Mouse (Mus musculus): ENCODE measurements at regions not wholly inside any gene's neighbourhood (a gene's known extent, or its start where the extent isn't known, plus 50 kb on each side); places are given as distances from the start of the nearest gene placed in this dataset.

DNA sequence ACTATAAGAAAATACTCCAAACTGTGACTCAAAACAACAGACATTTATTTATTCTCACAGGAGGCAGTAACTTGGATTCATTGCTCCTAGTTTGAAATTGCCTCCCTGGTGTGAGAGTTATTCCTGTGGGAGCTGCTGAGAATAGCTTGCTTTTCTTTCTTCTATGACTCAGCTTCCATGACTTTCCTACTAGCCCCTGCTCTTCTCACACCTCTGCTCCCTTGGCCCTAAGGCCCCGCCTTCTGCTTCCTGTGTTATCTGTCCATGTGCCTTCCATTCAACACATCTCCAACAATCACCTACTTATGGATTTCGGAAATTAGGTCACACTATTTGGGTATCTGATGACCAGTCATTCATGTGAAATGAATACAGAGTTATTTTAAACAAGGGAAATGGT, 865.6 kb downstream of the Jrkl start:
- ATAC-seq = no peak
- Histone ChIP-seq H3K4me3 (ENCODE audit: low read length) (no peak overlapping the region), H3K9ac (ENCODE audit: low read depth, low read length) (no peak overlapping the region), H3K4me1 (ENCODE audit: control insufficient read depth, insufficient read depth, low read depth, low read length) (no peaks in the 10 kb centered on the region), H3K4me2 (ENCODE audit: low read length) (no peak overlapping the region), H3K27ac (ENCODE audit: low read depth, low read length) (no peak overlapping the region), H3K27me3 (replicated peaks; ENCODE audit: control insufficient read depth, insufficient read depth, low read length) (no peaks in the 10 kb centered on the region), H3K9me3 (ENCODE audit: control insufficient read depth, low read length) (no peaks in the 10 kb centered on the region), H3K36me3 (ENCODE audit: control insufficient read depth, insufficient read depth, low read length) (no peaks in the 10 kb centered on the region)
- WGBS = 77% methylated on average over 2 of the region's 2 CpGs

GRCm38 (mm10) chr9:12344296-12344695, 901.3 kb downstream of the Jrkl start:
- H3K9ac ChIP-seq (ENCODE audit: low read depth, low read length) = no peak overlapping the region
- H3K4me1 ChIP-seq (ENCODE audit: control insufficient read depth, insufficient read depth, low read depth, low read length) = no peaks in the 10 kb centered on the region
- no peak overlapping the region for H3K27ac ChIP-seq (ENCODE audit: low read depth, low read length)
- no peaks in the 10 kb centered on the region for H3K36me3 ChIP-seq (ENCODE audit: control insufficient read depth, insufficient read depth, low read length)
- H3K4me2 ChIP-seq (ENCODE audit: low read length) = no peak overlapping the region
- 77% methylated on average over 2 of the region's 2 CpGs for WGBS
- H3K4me3 ChIP-seq (ENCODE audit: low read length) = no peak overlapping the region
- no peaks in the 10 kb centered on the region for H3K27me3 ChIP-seq (replicated peaks; ENCODE audit: control insufficient read depth, insufficient read depth, low read length)
- no peaks in the 10 kb centered on the region for H3K9me3 ChIP-seq (ENCODE audit: control insufficient read depth, low read length)
- no peak for ATAC-seq

- ATAC-seq = no peak
- Histone ChIP-seq H3K9me3 (ENCODE audit: control insufficient read depth, low read length) (no peaks in the 10 kb centered on the region), H3K9ac (ENCODE audit: low read depth, low read length) (no peak overlapping the region), H3K27me3 (replicated peaks; ENCODE audit: control insufficient read depth, insufficient read depth, low read length) (no peaks in the 10 kb centered on the region), H3K4me1 (ENCODE audit: control insufficient read depth, insufficient read depth, low read depth, low read length) (no peaks in the 10 kb centered on the region), H3K36me3 (ENCODE audit: control insufficient read depth, insufficient read depth, low read length) (no peaks in the 10 kb centered on the region), H3K27ac (ENCODE audit: low read depth, low read length) (no peak overlapping the region), H3K4me2 (ENCODE audit: low read length) (no peak overlapping the region), H3K4me3 (ENCODE audit: low read length) (no peak overlapping the region)
- WGBS = 92% methylated on average over 4 of the region's 4 CpGs
Measured at GRCm38 (mm10) chr9:12341453-12341852, 904.2 kb downstream of the Jrkl start.

- H3K4me2 ChIP-seq (ENCODE audit: low read length) = no peak overlapping the region
- no peak overlapping the region for H3K4me3 ChIP-seq (ENCODE audit: low read length)
- H3K9ac ChIP-seq (ENCODE audit: low read depth, low read length) = no peak overlapping the region
- no peaks in the 10 kb centered on the region for H3K36me3 ChIP-seq (ENCODE audit: control insufficient read depth, insufficient read depth, low read length)
- H3K9me3 ChIP-seq (ENCODE audit: control insufficient read depth, low read length) = no peaks in the 10 kb centered on the region
- WGBS = 75% methylated on average over 4 of the region's 4 CpGs
- H3K27ac ChIP-seq (ENCODE audit: low read depth, low read length) = no peak overlapping the region
- H3K4me1 ChIP-seq (ENCODE audit: control insufficient read depth, insufficient read depth, low read depth, low read length) = no peaks in the 10 kb centered on the region
- no peak for ATAC-seq
- no peaks in the 10 kb centered on the region for H3K27me3 ChIP-seq (replicated peaks; ENCODE audit: control insufficient read depth, insufficient read depth, low read length)
Measured at GRCm38 (mm10) chr9:12313517-12314075, 932.0 kb downstream of the Jrkl start.

- no peak for ATAC-seq
- WGBS = 91% methylated on average over 1 of the region's 1 CpGs
- no peaks in the 10 kb centered on the region for H3K4me1 ChIP-seq (ENCODE audit: control insufficient read depth, insufficient read depth, low read depth, low read length)
Measured at GRCm38 (mm10) chr9:12313027-12313426, 932.6 kb downstream of the Jrkl start.

More at GRCm38 (mm10) chr9:12313027-12313426, 932.6 kb downstream of the Jrkl start:
- Histone ChIP-seq H3K4me2 (ENCODE audit: low read length) (no peak overlapping the region), H3K27ac (ENCODE audit: low read depth, low read length) (no peak overlapping the region), H3K36me3 (ENCODE audit: control insufficient read depth, insufficient read depth, low read length) (no peaks in the 10 kb centered on the region), H3K27me3 (replicated peaks; ENCODE audit: control insufficient read depth, insufficient read depth, low read length) (no peaks in the 10 kb centered on the region), H3K9ac (ENCODE audit: low read depth, low read length) (no peak overlapping the region), H3K4me3 (ENCODE audit: low read length) (no peak overlapping the region), H3K9me3 (ENCODE audit: control insufficient read depth, low read length) (no peaks in the 10 kb centered on the region)

Data from hindbrain, embryonic 16.5 days (tissue).